Mouse (Mus musculus) layer of hippocampus, adult 9-10 months (tissue): ENCODE data around the gene Cep63.

ENCODE experiments used
- DNase-seq: peaks from one replicate; pipeline ENCODE4 v3.0.0; 2022; ENCODE audit warnings: low spot score

Gene Cep63

DNA sequence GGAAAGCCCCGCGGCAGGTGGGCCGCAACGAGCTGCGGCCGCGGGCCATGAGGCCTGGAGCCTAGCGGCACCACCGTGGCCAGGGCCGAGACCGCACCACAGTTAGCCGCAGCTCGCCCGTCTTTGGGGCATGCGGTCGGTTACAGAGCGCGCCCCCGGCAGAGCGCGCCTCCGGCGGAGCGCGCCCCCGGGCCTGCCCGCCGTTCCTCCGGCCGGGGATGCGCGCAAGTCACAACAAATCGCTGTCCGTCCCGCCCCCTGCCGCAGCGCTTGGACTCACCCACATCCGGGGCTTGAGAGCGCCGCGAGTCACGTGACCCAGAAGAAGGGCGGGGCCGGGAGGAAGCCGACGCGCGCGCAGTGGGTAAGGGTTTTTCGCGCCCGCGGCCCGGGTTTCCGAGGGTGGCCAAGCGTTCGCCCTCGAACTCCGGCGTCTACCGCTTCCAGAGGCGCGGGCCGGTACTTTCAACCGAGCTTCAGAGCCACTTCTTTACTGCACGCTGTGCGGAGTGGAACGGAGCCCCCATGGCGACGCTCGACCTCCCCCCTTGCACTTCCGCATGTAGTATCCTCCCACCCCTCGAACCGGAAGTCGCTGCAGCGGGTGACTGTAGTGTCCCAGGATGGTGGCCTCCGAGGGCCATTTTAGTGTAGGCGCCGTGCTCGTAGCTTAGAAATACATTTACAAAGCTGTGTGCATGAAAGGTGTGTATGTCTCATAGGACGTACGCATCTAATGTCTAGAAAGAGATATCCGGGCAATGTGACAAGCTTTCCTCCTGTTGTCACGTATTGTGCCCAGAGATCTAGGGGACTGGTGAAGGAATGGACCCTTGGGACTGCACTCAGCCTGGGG, at the start of gene Cep63, which contains the start of gene Anapc13:
TSS of gene Cep63 (minus strand) at position 552 of the 856 bp plus-strand sequence.
TSS of gene Anapc13 (plus strand) at position 314 of the 856 bp plus-strand sequence.
- DNase-seq = peak; percentile 95

DNA sequence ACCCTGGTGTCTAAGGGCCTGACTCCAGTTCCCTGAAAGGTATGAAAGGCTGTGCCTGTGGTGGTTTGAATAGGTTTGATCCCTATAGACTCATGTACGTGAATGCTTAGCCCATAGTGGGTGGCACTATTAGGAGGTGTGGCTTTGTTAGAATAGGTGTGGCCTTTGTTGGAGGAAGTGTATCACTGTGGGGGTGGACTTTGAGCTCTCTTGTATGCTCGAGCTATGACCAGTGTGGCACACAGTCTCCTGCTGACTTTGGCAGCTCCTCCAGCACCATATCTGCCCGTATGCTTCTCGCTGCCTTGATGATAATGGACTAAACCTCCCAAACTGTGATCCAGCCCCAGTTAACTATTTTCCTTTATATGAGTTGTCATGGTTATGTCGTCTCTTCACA, 49.6 kb upstream of the Cep63 start:
- DNase-seq = no peak

DNA sequence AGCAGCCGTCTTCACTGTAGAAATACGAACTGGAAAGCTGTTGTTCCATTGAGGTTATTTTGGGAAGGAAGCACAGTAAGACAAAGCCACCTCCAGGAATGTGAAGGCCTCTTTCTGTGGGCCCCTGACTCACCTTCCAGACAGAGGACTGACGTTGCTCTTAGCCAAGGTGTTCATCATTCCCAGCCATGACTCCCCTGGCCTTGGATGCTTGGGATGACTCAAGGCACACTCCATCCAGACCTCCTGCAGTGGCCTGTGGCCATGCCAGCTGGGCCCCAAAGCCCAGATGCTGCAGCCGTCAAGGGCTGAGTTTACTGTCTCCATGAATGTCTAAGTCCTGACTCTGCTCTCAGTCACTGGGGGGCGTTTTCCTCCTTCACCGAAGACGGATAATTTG, 47.0 kb upstream of the Cep63 start:
- no peak for DNase-seq

DNA sequence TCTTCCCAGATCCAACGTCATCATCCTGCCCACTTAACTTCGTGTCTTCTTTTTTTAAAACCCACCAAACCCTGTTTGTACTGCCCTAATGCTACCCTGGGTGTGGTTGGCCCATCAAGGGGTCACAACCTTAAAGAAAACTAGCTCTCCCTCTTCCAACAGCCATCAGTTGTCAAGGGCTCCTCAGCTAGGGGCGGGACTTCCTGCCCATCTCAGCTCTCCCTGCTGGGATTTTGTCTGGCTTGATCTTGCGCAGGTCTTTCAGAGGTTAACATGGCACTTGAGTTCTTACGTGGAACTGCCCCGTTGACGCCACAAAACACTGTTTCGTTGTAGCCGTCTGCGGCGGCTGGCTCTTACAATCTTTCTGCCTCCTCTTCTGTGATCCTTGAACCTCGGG, 42.6 kb upstream of the Cep63 start:
- DNase-seq = no peak

DNA sequence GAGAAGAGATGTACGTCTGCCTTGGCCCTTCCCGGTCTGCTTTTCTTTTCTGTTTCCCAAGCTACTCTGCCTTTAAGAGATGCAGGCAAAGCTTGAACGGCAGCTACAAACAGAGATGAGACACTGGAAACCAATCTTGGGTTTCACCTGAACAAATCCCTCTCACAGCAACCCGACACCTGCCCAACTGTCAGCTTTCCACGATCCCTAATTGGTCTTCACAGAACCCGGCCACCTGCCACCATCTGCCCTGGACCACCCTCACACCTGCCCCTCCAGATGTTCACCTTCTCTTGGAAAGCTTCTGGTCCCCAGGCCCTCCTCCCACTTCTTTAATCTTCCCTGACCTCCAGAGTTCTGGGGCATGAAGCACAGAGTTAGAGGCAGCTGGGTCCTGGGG, 41.8 kb upstream of the Cep63 start:
- DNase-seq = no peak

DNA sequence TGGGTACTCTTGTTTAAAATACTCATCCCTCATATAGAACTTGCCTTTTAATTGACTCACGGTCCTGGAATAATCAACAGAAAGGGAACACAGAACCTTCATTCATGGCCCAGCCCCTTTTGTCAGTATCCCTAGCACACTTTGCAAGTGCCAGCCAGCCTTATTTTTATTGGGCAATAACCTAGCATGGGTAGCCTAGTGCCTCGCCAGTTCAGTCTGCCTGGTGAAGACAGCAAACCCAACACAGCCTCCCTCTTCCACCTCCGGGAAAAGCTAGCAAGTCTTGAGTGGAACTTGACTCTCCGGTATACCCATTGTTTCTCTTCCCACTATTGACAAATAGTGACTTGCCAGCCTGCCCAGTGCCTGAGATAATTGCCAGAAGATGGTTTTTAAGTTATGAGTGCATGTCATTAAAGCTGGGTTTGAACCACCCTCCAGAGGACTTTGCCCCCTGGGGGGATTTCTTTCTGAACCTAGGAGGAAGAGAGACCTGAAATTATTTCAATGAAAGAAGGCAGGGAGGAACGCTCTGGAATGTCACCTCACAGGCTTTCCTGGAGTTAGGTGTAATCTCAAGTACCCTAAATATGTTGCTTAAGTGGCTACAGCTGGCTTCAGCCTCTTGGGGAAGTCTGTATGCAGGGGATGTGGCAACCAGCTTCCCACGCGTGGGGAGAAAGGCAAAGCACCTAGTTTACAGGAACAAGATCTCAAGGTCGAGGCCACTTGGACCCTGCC, 30.2 kb upstream of the Cep63 start:
- no peak for DNase-seq

DNA sequence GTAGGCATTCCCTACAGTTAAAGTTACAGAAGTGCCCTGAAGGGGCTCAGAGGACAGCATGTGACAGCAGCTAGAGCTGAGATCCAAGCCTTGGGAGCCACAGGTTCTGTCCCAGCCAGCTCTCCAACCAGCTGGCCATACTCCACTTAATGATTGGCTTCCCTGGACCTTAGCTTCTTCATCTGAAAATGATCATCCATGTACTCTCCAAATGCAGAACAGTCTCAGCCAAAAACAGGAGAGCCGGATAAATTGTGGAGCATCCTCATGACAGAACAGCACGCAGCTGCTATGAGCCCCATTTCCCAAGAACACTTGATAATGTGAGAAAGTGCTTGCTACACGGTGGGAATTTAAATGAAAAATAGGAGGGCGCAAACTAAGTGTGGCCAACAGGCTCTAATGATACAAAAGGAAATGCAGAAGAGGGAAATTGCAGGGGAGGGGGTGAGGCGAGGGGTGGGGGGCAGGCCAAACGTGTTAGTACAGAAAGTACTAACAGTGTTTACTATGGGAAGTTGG, 24.9 kb upstream of the Cep63 start:
- no peak for DNase-seq

DNA sequence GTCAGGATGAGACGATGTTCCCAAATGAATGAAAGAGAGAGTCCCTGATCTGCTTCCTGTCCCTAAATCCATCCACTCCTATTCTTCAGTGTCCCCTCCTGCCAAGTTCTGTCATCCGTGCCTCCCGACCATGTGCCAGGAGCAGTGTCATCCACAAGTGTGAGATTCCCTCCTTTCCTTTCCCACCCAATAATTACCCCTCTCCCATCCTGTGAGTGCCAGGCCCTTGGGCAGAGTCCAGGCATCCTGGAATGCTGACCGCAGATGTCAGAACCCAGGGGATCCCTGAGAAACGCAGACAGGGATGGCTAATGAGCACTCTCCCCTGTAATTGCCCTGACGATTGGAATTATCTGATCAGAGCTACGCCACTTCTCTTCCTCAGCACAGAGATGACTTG, 24.3 kb upstream of the Cep63 start:
- no peak for DNase-seq

DNA sequence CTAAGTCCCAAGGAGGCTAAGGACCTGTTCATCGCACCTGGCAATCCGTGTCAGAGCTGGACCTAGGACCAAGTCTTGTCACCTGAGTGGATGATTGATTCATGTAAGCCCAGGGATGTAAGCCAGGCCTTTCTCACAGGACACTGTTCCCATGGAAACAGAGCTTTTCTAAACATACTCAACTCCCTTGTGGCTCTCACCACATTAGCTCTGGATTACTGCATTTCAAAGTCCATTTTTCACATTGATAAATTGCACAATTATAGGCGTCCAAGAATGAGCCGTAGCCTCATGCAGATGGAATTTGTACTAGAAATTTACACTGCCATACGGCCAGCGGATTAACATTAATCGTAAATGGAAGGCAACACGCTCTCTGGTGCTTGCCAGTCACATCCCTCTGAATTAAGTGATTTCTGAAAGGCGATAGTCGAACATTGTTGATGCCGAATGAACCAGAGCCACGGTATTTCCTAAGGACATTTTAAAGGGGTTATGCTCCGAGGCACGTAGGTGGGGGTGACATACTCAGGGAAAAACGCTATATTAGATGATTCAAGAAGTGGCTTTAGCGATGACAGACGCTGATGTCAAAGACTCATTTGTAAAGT, 23.7 kb upstream of the Cep63 start:
- no peak for DNase-seq

DNA sequence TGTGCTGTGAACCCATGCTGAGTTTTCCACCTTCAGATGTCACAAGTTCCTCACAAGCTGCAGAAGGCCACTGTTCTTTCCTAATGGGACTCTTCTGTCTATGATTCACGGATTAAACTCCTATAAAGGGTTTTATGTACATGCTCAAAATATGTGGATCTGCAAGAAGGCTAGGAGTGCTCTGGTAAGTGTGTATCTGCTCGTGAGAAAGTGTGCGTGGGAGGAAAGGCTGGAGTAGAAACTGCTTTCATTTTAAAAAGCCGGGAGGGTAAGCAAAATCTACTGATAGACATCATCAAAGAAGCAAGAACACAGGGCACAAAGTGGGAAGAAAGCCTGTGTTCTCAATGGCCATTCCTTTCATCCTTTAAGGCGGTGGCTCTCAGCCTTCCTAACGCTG, 20.7 kb upstream of the Cep63 start:
- no peak for DNase-seq

DNA sequence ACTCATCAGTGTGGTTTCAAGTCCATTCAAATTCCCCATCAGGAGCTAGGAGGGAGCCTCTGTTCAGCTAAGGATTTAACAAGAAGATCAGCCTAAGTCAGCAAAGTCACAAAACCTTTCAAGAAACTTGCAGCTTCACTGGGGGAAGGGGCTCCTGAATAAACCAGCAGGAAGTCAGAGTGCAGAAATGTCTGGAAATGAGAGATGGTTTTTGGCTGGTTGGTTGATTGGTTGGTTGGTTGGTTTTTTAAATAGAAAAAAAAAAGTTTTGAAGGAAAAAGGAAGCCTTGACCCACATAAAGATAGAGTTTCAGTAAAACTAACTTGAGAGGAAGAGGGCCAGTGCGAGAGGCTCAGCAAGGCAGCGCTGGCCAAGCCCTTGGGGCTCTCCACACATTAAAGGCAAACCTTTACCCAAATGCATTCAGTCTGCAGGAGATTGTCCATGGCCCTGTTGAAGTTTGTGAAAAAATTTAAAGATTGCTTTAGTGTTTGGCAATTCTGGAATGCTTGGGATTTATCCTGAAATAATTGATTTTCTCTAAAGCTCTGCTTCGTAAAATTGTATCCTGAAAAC, 18.9 kb upstream of the Cep63 start:
- DNase-seq = no peak

DNA sequence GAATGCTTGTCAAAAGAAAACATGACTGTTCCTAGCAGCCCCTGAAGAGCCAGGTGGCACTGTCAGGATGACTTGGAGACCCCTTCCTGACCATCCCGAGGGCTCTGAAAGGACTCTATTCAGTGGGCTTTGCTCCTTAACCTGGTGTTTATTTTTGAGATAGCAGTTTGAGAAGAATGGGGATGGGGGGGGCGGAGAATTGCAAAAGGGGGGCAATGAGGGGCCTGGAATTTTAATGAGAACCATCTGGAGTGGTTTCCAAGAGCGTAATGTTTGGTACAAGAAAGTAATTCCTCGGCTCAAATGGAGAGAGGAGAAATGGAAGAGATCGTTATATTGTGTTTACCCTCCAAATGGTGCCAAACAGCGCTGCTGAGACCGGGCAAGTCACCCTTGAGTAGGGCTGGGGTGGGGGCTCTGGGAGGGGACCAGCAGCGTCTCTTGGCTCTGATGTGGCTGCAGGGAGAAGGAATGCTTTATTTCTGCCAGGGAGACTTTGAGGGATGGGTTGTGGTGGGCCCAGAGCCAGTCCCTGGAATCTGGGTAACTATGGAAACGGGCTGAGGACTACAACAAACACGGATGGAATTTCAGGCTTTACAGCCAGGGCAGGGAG, 17.3 kb upstream of the Cep63 start:
- no peak for DNase-seq

DNA sequence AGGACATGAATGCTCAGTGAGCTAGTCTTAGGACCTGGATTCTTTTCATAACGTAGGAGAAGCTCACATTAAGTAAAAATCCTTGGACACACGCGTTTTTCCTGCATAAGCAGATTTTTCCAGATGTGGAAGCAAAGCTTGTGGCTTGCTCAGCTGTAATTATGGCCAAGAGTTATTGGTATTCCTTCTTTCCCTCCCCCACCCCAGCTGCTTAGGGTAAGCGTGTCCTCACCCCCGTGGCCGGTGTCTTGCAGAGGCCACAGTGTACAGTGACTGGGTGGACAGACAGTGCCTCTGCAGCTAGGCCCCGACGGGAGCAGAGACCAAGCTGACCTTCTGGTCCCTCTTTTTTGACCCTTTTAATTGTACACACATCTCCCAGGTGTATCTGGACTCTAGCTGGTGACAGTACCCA, 16.7 kb upstream of the Cep63 start:
- no peak for DNase-seq

DNA sequence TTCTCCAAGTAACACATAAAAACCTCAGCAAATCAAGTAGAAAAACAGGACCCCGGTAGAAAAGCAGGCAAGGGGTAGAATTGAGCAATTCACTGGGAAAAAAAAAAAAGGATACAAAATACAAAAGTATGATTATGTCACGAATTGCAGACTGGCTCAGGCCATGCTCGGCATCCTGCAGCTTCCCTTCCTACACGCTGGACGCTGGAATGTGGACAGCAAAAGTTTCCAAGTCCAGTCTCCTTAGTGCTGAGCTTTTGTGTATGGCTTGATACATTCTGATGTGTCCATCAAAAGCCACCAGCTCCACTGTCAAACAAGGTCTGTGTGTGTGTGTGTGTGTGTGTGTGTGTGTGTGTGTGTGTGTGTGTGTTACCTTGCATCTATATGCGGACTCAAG, 15.2 kb upstream of the Cep63 start:
- no peak for DNase-seq

DNA sequence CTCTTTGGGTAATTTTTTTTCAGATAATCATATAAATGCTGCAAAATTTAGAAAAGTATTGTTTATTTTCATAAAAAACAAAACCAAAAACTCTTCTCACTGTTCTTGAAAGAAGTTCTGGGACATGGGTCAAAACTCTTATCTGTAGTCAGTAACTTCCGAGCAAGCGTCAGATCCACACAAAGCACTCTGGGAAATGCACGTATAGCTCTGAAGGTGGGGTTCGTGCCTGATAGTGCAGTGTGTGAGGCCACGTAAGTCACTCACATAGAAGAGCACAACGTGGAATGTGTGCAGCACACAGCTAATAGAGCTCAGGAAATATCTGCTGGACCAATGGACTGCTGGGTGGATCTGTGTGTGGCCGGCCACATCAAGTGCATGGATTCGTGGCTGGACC, 13.2 kb upstream of the Cep63 start:
- DNase-seq = no peak

DNA sequence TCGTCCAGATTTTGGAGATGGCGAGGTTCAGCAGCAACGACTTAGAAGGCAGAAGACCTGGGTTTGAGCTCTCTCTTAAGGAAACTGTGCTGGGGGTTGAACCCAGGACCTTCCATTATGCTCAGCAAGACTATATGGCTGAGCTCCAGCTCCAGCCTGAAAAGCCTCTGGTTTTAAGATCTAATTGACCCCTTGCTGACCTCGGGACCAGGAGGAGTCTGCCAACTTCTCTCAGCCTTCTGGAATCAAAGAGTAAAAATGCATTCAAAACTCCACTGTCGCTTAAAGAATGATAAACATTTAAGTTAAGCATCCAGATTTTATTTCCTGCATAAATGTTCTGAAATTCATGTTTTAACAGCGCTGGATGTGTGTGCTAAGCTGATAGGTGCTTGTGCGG, 12.6 kb upstream of the Cep63 start:
- no peak for DNase-seq

DNA sequence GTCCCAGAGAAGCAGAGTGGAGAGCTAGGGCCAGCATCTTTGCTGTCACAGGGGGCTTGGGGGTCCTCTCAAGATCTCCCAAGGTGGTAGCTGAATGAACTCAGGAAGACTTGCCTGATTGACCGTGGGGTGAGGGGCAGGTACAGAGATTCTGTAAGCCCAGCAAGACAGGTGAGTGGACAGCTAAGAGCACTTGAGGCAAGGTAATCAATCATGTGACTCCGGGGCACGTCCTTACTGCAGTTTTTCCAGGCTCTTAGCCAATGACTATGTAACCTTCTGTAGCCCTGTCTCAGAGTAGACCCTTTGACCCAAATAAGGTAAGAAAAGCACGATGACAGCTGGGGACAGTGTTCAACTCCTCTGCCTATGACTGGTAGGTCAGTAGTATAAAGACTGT, 10.8 kb upstream of the Cep63 start:
- DNase-seq = no peak

DNA sequence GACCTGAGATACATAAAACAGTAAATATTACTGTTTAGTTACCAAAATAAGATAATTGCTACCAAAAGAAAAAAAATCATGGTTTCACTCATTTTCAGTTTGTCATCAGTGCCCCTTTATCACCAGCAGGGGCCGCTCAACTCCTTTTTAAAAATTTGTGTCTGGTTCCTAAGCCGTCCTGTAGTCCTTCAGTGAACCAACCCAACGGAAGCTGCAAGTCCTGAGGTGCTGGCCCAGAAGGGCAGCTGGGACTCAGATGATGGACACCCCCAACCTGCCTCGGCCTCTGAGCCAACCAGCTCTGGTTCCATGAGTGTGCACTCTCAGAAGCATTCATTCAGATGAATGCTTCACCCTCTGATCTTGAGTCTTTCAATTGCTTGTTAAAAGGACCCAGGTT, 10.2 kb upstream of the Cep63 start:
- DNase-seq = no peak

DNA sequence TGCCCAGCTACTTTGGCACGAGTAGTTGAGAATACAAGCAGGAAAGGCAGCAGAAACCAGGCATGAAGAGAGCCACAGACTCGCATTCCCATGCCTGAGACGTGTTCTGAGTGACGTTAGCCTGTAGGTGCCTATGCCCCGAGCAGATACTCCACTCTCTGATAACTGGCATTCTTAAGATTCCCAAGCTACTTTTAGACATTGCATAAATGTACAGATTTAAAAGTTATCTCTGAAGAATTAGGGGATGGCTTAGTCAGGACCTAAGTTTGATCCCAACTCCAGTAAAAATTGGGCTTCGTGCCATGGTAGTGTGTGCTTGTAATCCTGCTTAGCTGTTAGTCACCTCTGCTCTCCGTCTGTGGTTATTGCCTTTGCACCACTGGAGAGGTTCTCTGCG, 8.1 kb upstream of the Cep63 start:
- no peak for DNase-seq

DNA sequence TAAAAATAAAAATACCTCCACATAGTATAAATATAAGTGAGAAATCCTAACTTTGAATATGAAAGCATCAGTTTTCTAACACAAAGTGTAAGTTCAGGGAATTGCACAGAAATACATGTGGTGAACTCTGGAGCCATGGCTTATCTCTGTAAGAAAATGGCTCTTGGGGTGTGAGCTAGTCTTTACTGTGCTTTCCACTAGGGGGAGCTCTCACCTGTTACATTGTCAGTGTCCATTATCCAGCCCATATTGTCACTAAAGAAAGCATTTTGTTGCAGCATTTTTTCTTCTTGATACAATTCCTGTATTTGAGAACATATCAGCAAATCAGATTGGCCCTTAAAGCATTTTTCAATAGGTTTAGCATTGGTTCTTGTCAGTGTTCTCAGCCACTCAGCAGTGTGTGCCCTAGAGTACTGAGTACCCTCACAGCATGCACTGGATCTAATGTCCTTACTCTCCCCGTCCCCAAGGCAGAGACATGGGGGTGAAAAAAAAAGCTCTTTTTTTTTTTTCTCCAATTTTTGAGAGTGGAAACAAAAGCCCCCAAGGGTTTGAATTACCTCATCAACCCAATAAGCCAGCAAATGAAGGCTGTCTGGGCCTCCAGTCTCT, 6.7 kb upstream of the Cep63 start:
- peak; percentile 68 for DNase-seq

DNA sequence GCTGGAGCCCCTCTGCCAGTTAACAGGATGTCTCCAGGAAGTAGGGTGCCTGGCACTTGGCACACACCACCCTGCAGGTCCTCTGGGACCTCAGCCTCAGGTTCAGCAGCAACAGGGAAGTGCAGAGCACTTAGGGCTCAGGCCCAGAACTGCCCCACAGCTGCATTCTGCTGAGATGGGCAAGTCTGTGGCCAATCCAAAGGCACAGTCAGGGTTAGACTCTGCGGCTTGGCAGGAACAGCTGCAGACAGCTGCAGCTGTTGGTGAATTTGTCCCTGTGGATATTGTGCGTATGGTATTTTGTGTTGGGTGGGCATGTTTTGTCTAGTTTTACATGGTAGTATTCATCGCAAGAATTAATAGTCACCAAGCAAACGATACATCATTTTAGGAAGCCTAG, 5.8 kb upstream of the Cep63 start:
- no peak for DNase-seq
